Mouse (Mus musculus) MEL (cell line): Measurements from ENCODE around the gene Xpnpep3. TPM values are rescaled to one million over a fixed set of nuclear protein-coding genes. Genes with fewer than 3 reads are reported as not detected.
"Not testable (repeated sequence)": the region's sequence is repeated elsewhere in the genome, so short reads cannot be mapped to it uniquely, and the experiment has no call there.

ENCODE experiments used
- DNase-seq: peaks from one replicate; pipeline ENCODE4 v3.0.0; 2011; ENCODE audit warnings: low read depth, low spot score
- H3K27ac ChIP-seq: 2 replicates; pipeline ENCODE4 v1.5.1; 2012; ENCODE audit warnings: low read depth, mild to moderate bottlenecking, control low read depth, low read length, moderate library complexity; ENCODE audit not compliant: control insufficient read depth
- H3K27me3 ChIP-seq, 2 experiments: fragments of 150-350 bp in 1 of 2; sonication (generic) in 1 of 2; 2 replicates each; pipeline ENCODE4 v1.6.1; 2012; ENCODE audit warnings: low read length in 2 of 2, mild to moderate bottlenecking in 2 of 2, improper control_type of control experiment in 1 of 2, moderate library complexity in 1 of 2; ENCODE audit not compliant: insufficient read depth in 2 of 2, control insufficient read depth in 1 of 2
- H3K36me3 ChIP-seq, 2 experiments: 2 replicates each; pipeline ENCODE4 v1.6.1; 2012 to 2014; ENCODE audit warnings: low read length in 2 of 2, improper control_type of control experiment in 1 of 2, inconsistent platforms in 1 of 2, mild to moderate bottlenecking in 1 of 2; ENCODE audit not compliant: insufficient read depth in 2 of 2, control insufficient read depth in 1 of 2
- H3K4me1 ChIP-seq, 2 experiments: fragments of 150-350 bp in 1 of 2; sonication (generic) in 1 of 2; 2 replicates each; pipeline ENCODE4 v1.6.1; 2012; ENCODE audit warnings: low read length in 2 of 2, improper control_type of control experiment in 1 of 2, mild to moderate bottlenecking in 1 of 2; ENCODE audit not compliant: insufficient read depth in 2 of 2, control insufficient read depth in 1 of 2
- H3K4me3 ChIP-seq, 2 experiments: fragments of 150-350 bp in 1 of 2; sonication (generic) in 1 of 2; 2 replicates each; pipeline ENCODE4 v1.5.1; 2012; ENCODE audit warnings: low read depth in 2 of 2, low read length in 2 of 2, mild to moderate bottlenecking in 2 of 2, moderate library complexity in 2 of 2, control low read depth in 1 of 2, improper control_type of control experiment in 1 of 2; ENCODE audit not compliant: control insufficient read depth in 1 of 2, insufficient read depth in 1 of 2
- H3K79me2 ChIP-seq: 2 replicates; pipeline ENCODE4 v1.6.1; 2012; ENCODE audit warnings: mild to moderate bottlenecking, low read length, moderate library complexity; ENCODE audit not compliant: control insufficient read depth, poor library complexity, insufficient read depth
- H3K9ac ChIP-seq: 2 replicates; pipeline ENCODE4 v1.6.1; 2012; ENCODE audit warnings: low read depth, mild to moderate bottlenecking, control low read depth, low read length, moderate library complexity; ENCODE audit not compliant: control insufficient read depth, poor library complexity, severe bottlenecking
- H3K9me3 ChIP-seq: fragments of 150-350 bp; sonication (generic); replicated peaks from 2 replicates; pipeline ENCODE4 v1.6.1; 2012; ENCODE audit warnings: mild to moderate bottlenecking, low read length, improper control_type of control experiment, moderate library complexity; ENCODE audit not compliant: insufficient read depth
- CHD1 ChIP-seq: IDR thresholded peaks from 2 replicates; pipeline ENCODE4 v1.6.1; 2012; ENCODE audit warnings: low read depth, mild to moderate bottlenecking, inconsistent platforms, low read length, improper control_type of control experiment
- CTCF ChIP-seq, 3 experiments: IDR thresholded peaks in 2 of 3; conservative IDR thresholded peaks in 1 of 3; 2 replicates each; pipeline ENCODE4 v1.5.1; 2011 to 2012; ENCODE audit warnings: low read length in 3 of 3, low read depth in 2 of 3, mild to moderate bottlenecking in 2 of 3, improper control_type of control experiment in 1 of 3, inconsistent platforms in 1 of 3, mixed read lengths in 1 of 3, moderate library complexity in 1 of 3; ENCODE audit not compliant: control insufficient read depth in 1 of 3, insufficient read depth in 1 of 3, poor library complexity in 1 of 3, severe bottlenecking in 1 of 3
- GABPA ChIP-seq: IDR thresholded peaks from 2 replicates; pipeline ENCODE4 v1.6.1; 2012; ENCODE audit warnings: low read depth, mild to moderate bottlenecking, inconsistent platforms, low read length, improper control_type of control experiment, moderate library complexity
- MAX ChIP-seq: IDR thresholded peaks from 2 replicates; pipeline ENCODE4 v1.6.1; 2011; ENCODE audit warnings: low read length, improper control_type of control experiment
- MEF2A ChIP-seq: IDR thresholded peaks from 2 replicates; pipeline ENCODE4 v1.6.1; 2014; ENCODE audit warnings: low read depth, mild to moderate bottlenecking, inconsistent platforms, low read length, improper control_type of control experiment; ENCODE audit not compliant: poor library complexity, insufficient replicate concordance, severe bottlenecking; ENCODE audit errors: extremely low read depth
- MXI1 ChIP-seq: IDR thresholded peaks from 2 replicates; pipeline ENCODE4 v1.6.1; 2011; ENCODE audit warnings: mild to moderate bottlenecking, low read depth, low read length, improper control_type of control experiment
- MYC ChIP-seq: IDR thresholded peaks from 2 replicates; pipeline ENCODE4 v1.6.1; 2011; ENCODE audit warnings: low read depth, mild to moderate bottlenecking, low read length, improper control_type of control experiment, moderate library complexity
- POLR2A ChIP-seq, 2 experiments: IDR thresholded peaks; 2 replicates each; pipeline ENCODE4 v1.6.1; 2011 to 2012; ENCODE audit warnings: low read length in 2 of 2, mild to moderate bottlenecking in 2 of 2, control low read depth in 1 of 2, improper control_type of control experiment in 1 of 2, low read depth in 1 of 2, moderate library complexity in 1 of 2; ENCODE audit not compliant: control insufficient read depth in 1 of 2, insufficient read depth in 1 of 2, poor library complexity in 1 of 2
- POLR2AphosphoS2 ChIP-seq: IDR thresholded peaks from 2 replicates; pipeline ENCODE4 v1.6.1; 2011; ENCODE audit warnings: low read length, improper control_type of control experiment
- SIN3A ChIP-seq: IDR thresholded peaks from 2 replicates; pipeline ENCODE4 v1.6.1; 2012; ENCODE audit warnings: low read length, improper control_type of control experiment, inconsistent platforms
- TAL1 ChIP-seq: IDR thresholded peaks from 2 replicates; pipeline ENCODE4 v1.6.1; 2012; ENCODE audit warnings: mild to moderate bottlenecking, inconsistent platforms, low read length, moderate library complexity, mixed read lengths
- USF1 ChIP-seq: IDR thresholded peaks from 2 replicates; pipeline ENCODE4 v1.6.1; 2014; ENCODE audit warnings: low read depth, mild to moderate bottlenecking, inconsistent platforms, low read length, improper control_type of control experiment, moderate library complexity
- ZC3H11A ChIP-seq: IDR thresholded peaks from 2 replicates; pipeline ENCODE4 v1.6.1; 2012; ENCODE audit warnings: low read depth, mild to moderate bottlenecking, inconsistent platforms, low read length, improper control_type of control experiment
- ZMIZ1 ChIP-seq: IDR thresholded peaks from 2 replicates; pipeline ENCODE4 v1.6.1; 2012; ENCODE audit warnings: low read depth, mild to moderate bottlenecking, inconsistent platforms, low read length, improper control_type of control experiment, moderate library complexity
- ZNF384 ChIP-seq: IDR thresholded peaks from 2 replicates; pipeline ENCODE4 v1.6.1; 2012; ENCODE audit warnings: low read depth, mild to moderate bottlenecking, inconsistent platforms, low read length, improper control_type of control experiment
- polyA plus RNA-seq, 2 experiments: library from polyadenylated mRNA; stranded (reverse) in 1 of 2; unstranded in 1 of 2; fragments of >175 nt in 1 of 2; fragments of >200 nt in 1 of 2; gene quantifications; 2 replicates each; pipeline versions ENCODE4 v1.2.1 to v1.2.4; 2012; ENCODE audit warnings: low replicate concordance in 2 of 2, low read depth in 1 of 2; ENCODE audit not compliant: insufficient read length in 2 of 2, insufficient read depth in 1 of 2, missing spikeins in 1 of 2
- total RNA-seq: library from RNA; depleted of rRNA; stranded (reverse); fragments of 300-350 nt; gene quantifications from 2 replicates; pipeline ENCODE4 v1.2.3, GENCODE M21; 2012

The Xpnpep3 gene
- total and polyA plus RNA-seq, 3 experiments, result 10.2 to 88.4 (median 13.1) TPM

DNA sequence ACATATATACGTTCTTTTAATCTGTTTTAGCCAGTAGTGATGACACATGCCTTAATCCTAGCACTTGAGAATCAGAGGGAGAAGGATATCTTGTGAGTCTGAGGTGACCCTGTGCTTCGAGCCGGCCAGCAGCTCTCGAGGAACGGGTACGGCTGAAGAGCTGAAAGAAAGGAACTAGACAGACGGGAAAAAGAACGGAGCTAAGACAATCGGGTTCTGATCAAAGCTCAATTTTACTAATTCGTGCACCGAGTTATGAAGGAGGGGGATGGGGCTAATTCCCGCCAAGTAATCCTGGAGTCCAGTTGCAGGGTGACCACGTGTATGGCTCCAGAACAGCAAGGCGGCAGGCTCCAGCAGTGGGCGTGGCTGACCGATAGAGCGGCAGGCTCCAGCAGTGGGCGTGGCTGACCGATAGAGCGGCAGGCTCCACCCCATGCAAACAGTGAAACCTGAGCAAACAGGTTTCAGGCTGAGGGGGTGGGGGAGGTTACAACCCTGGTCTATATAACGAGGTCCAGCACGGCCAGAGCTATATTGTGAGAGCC lies 16.9 kb downstream of the Xpnpep3 start:
- H3K4me3 ChIP-seq, result peak overlapping the region; percentile 11 to 46; a peak in 3 of 4 replicates
- H3K27ac ChIP-seq, H3K36me3 ChIP-seq: not testable (repeated sequence)

DNA sequence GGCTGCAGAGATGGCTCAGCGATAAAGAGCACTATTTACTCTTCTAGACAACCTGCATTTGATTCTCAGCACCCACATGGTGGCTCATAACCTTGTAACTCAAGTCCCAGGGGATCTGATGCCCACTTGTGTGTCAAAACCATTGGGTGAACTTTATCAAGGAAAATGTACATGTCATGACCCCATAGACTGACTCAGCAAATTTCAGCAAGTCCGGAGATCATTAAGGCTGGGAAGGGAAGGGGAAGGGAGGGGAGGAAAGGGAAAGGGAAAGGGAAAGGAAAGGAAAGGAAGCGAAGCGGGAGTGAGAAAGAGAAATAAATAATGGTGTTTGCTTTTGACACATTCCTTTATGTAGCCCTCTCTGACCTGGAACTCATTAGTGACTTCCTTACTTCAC lies 18.1 kb downstream of the Xpnpep3 start:
- DNase-seq, result no peak
- Histone ChIP-seq H3K9ac (no peak overlapping the region), H3K9me3 (no peaks in the 10 kb centered on the region), H3K27me3 (no peaks in the 10 kb centered on the region), H3K79me2 (no peaks in the 10 kb centered on the region), H3K4me3 (no peak overlapping the region), H3K36me3 (peaks cover 0 to 3% of the 10 kb centered on the region in 2 experiments; a peak in 2 of 4 replicates), H3K27ac (no peak overlapping the region)
- no peak for TF ChIP-seq ZNF384
- TF ChIP-seq GABPA, result no peak
- no peak for TF ChIP-seq MXI1
- TF ChIP-seq USF1, result no peak
- no peak for TF ChIP-seq TAL1
- no peak for TF ChIP-seq CHD1
- TF ChIP-seq CTCF (IDR thresholded peaks at IDR 0.05 in 2 of 3, conservative IDR thresholded peaks at IDR 0.05 in 1 of 3; ENCODE audit: control insufficient read depth in 1 of 3, insufficient read depth in 1 of 3, low read depth in 2 of 3, low read length in 3 of 3, poor library complexity in 1 of 3, severe bottlenecking in 1 of 3), result no peak
- no peak for TF ChIP-seq POLR2AphosphoS2
- TF ChIP-seq MEF2A, result no peak
- TF ChIP-seq ZC3H11A, result no peak
- no peak for TF ChIP-seq ZMIZ1
- TF ChIP-seq, all 39 proteins: peak for 0
- peaks cover under 1 to 8% of the 10 kb centered on the region in 2 experiments for H3K4me1 ChIP-seq

More for the DNA sequence above, 16.9 kb downstream of the Xpnpep3 start:
- peak overlapping the region; percentile 30 for H3K9ac ChIP-seq
- peak in 1 of 2 experiments; percentile 28; a peak in 1 of 4 replicates for TF ChIP-seq POLR2A (IDR thresholded peaks at IDR 0.05; ENCODE audit: control insufficient read depth in 1 of 2, insufficient read depth in 1 of 2, low read depth in 1 of 2, low read length in 2 of 2, poor library complexity in 1 of 2)
- TF ChIP-seq MXI1, result peak; percentile 88
- peak; percentile 72; the same call in 1 of the 2 replicates for TF ChIP-seq MAX
- peak; percentile 56; the same call in 1 of the 2 replicates for TF ChIP-seq MYC
- TF ChIP-seq USF1, result 0 out of 2 replicates have a peak, but pooled peaks have one; percentile 9
- peak; percentile 54; the same call in 1 of the 2 replicates for TF ChIP-seq SIN3A
- DNase-seq, result peak; percentile 76
- H3K27me3 ChIP-seq, H3K4me1 ChIP-seq, H3K9me3 ChIP-seq, H3K79me2 ChIP-seq: not testable (repeated sequence)
